Mouse (Mus musculus): ENCODE data around the gene Sema5b.

GRCm38 (mm10) chr16:35587866-35588465 is 47.0 kb downstream of the Sema5b start:
- no peak for TF ChIP-seq CTCF (IDR thresholded peaks at IDR 0.05; ENCODE audit: low read depth, low read length)
- TF ChIP-seq POLR2A (IDR thresholded peaks at IDR 0.05; ENCODE audit: borderline replicate concordance, low read depth, low read length) = no peak
